Mouse (Mus musculus) kidney, adult 9 months (tissue): Measurements from ENCODE around the gene Eif2ak4.
A peak's percentile ranks its signal among the peaks of the same experiment; 100 is the strongest.

Experiments
- DNase-seq: peaks from one replicate; pipeline ENCODE4 v3.0.0; 2022

The Eif2ak4 gene

GRCm38 (mm10) chr2:118388341-118389335, at the start of gene Eif2ak4:
Gene Eif2ak4, plus strand, starts transcription at chr2:118388618.
- DNase-seq = peak; percentile 100

DNA sequence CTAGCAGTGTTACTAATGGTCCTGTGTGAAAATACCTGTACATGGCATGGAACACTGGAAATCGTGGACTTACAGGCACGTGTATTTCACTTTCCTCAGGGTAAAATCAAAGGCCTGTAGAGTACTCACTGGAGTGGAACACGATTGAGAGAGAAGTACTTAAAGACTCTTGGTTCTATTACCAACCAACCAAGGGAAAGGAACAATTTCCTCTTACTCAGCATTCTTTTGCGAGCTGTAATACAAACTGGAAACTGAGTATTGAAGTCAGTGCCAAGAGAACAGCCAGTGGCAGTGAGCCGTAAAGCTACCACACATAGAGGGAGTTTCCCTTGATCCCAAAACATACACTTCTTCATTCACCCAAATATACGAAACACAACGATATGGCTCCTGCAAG, 47.1 kb upstream of the Eif2ak4 start:
- DNase-seq = peak; percentile 5

GRCm38 (mm10) chr2:118343897-118344296, 44.5 kb upstream of the Eif2ak4 start:
- DNase-seq = no peak

GRCm38 (mm10) chr2:118345535-118345934, 42.9 kb upstream of the Eif2ak4 start:
- no peak for DNase-seq

DNA sequence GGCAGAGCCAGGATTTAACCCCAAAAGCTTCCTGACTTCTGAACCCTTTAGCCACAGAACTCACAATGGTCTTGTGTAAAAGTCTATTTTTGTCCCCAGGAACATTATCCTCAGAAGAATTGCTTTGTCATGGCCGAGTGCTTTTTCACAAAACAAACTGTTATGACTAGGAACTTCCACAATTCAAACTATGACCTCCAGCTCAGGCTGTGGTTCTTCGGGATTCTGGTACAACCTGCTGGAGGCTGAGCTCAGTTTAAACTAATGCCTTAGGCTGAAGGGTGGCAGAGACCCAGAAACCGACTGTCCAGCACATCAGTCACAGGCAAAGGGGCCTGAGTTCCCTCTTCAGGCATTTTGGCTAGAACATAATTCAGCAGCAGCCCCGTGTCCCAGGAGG, 34.9 kb upstream of the Eif2ak4 start:
- DNase-seq = peak; percentile 42

- DNase-seq = peak; percentile 42
These were observed 34.5 kb upstream of the Eif2ak4 start for GRCm38 (mm10) chr2:118353916-118354403.

- no peak for DNase-seq
These were observed 33.2 kb upstream of the Eif2ak4 start for GRCm38 (mm10) chr2:118355138-118355719.

DNA sequence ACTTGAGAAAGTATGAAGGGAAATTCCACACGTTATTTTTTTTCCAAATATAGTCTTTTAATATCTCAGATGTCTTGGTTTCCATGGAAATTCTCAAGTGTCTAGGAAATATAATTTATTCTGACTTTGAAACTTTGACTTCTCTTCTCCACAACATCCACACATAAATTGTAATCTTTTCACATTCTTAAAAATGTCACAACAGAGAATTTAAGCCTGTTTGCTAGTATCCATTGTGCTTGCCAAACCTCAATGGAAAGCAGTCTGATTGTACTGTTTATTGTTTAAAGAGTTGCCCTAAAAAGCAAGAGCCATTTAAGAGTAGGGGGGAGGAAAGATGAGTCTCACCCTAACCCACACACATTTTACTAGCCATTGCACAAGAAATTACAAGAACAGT, 16.6 kb upstream of the Eif2ak4 start:
- no peak for DNase-seq

DNA sequence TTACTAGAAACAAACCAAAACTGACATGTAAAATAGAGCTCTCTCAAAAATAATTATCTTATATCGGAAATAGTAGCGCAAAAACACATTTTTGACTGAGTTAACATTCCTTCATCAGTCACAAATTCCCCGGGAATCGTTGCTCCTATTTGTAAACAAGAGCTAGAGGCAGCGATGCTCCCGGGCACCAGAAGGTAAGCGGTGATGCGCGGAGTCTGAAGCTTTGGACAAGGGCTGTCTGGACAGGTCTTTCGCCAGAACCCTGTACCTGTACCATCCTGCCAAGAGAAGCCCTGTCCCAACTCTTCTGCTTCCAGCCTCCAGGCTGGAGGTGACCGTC, 15.9 kb upstream of the Eif2ak4 start:
- DNase-seq = no peak

- DNase-seq = peak; percentile 14
These were observed 15.4 kb upstream of the Eif2ak4 start, which contains the start of gene Gpr176 for GRCm38 (mm10) chr2:118372901-118373571. Gene Gpr176, minus strand, starts transcription at chr2:118373419.

GRCm38 (mm10) chr2:118373572-118374279, 14.7 kb upstream of the Eif2ak4 start:
- DNase-seq = peak; percentile 52

DNA sequence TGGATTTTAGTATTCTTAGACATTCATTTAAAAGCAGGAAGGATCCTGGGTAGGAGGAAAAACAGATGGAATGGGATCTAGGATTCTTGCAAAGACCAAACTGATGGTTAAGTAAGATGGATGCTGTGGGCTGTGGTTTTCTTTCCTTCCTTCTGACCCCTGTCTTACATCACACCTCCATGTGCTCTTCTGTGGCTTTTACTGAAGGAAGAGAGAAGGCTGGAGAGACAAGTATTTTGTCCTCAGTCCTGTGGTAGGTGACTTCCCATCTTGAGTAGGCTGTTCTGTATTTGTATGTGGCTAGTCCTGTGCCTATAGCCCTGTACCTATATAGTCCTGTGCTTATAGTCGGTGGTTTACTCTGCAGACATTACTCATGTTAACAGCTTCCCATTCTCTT, 12.9 kb upstream of the Eif2ak4 start:
- DNase-seq = no peak

- no peak for DNase-seq
These were observed 12.5 kb upstream of the Eif2ak4 start for GRCm38 (mm10) chr2:118375931-118376330.

GRCm38 (mm10) chr2:118379756-118380155, 8.7 kb upstream of the Eif2ak4 start:
- DNase-seq = no peak

DNA sequence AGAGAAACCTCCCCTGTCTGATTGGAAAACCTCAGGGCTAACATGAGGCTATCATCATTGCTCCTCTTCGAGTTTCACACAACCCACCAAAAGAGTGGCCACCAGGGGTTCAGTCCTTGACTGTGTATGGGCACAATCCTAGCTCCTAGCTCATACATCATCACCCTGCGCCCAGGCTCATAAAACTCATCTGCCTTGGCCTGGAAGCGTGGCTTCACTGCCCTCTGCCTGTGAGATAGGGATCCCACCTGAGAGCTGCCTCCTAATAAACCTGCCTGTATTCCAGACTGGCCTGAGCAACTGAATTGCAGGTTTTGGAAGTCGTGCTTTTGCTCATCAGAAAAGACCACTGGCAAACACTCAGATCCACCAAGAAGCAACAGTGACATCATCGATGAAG, 5.0 kb upstream of the Eif2ak4 start:
- no peak for DNase-seq

- no peak for DNase-seq
These were observed 1.2 kb downstream of the Eif2ak4 start for GRCm38 (mm10) chr2:118389569-118389968.

DNA sequence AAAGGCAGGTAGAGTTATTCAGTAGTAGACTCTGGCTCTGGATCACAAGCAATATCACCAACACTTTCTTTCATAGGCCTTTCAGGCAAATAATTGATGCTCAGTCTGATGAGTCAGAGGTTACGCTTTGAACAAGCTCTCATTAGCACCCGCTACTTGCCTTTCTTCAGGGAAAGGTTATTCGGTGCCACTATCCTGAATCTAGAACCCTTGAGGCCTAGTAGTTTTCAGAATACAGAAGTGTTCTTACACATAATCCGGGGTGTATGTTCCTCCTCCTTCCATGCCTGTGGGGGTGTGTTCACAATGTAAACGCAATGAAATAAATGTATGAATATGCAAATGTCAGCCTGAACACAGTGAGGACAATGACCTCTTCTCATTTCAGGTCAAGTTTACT, 1.7 kb downstream of the Eif2ak4 start:
- DNase-seq = no peak

GRCm38 (mm10) chr2:118391201-118391600, 2.8 kb downstream of the Eif2ak4 start:
- no peak for DNase-seq

- peak; percentile 24 for DNase-seq
These were observed 11.3 kb downstream of the Eif2ak4 start for GRCm38 (mm10) chr2:118399751-118400150.

- no peak for DNase-seq
These were observed 13.7 kb downstream of the Eif2ak4 start for GRCm38 (mm10) chr2:118401834-118402727.

DNA sequence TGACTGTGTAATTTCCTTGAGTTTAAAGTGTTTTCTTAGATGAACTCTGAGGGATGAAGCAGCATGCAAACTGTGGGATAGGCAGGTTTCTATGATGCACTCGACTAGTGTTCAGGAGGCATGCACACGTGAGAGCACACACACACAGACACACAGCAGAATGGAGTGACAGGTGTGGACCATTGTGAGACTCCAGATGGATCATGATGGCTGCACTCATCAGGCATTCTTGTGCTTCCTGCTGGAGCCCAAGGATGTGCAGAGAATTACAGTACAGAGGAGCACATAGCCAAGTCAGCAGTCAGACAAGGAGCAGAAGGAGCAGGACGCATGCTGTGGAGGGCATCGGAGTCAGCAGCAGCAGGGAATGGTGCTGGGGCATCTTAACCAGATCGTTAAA, 15.9 kb downstream of the Eif2ak4 start:
- no peak for DNase-seq

GRCm38 (mm10) chr2:118405568-118405967, 17.1 kb downstream of the Eif2ak4 start:
- DNase-seq = no peak
